Mouse (Mus musculus) duodenum, adult 2 months (tissue): ENCODE measurements around the gene Aurka. TPM values are rescaled to one million over a fixed set of nuclear protein-coding genes. Genes with fewer than 3 reads are reported as not detected.

Experiments
- polyA plus RNA-seq: library from polyadenylated mRNA; depleted of rRNA; stranded (reverse); fragments of >200 nt; gene quantifications from 2 replicates; pipeline ENCODE4 v1.2.3, GENCODE M21; 2012; ENCODE audit warnings: low replicate concordance; rRNA removed

The Aurka gene
- 6.4 and 6.7 TPM in 2 replicates for polyA plus RNA-seq

DNA sequence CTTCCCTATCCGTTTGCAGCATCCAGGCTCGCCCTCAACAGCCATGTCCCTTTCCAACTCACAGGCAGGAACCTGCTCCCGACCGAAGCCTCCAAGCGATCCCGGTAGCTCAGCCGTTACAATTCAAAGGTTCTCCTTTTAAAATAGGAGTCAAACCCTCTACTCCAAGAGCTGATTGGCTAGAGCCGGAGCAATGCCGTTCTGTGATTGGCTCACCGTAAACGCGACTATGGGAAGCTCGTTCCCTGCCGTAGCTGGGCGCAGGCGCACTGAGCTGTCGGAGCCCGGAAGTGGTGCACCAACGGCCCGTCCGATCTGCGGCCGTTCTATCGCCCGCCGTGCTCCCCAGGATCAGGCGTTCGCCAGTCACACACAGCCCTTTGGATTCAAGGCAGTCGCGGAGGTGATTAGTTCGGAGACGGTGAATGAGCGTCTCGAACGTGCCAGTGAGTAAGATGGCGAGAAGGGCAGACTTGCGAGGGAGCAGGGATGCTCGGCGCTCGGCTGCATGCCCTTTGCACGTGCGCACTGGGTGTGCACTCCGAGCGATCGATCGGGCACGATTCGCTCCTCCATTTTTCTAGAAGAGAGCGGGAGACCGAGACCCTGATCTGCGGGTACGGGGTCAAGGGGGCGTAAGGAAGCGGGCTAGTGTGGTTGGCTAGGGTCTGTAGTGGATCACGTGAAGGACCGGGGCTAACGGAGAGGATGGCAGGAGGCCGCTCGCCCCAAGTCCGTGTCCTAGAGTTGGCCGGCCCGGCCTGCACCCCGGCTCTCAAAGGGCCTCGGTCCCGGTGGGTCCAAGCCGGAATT, at the start of gene Aurka, which contains the start of gene Cstf1:
Gene Aurka, minus strand, starts transcription at position 125 of the 813 bp plus-strand sequence.
Gene Cstf1, plus strand, starts transcription at position 271 of the 813 bp plus-strand sequence.

GRCm38 (mm10) chr2:172393391-172394051, 23.2 kb upstream of the Aurka start, which contains the start of gene Cass4:
TSS of gene Cass4 (plus strand) at chr2:172393794.

GRCm38 (mm10) chr2:172345258-172345738, 25.0 kb downstream of the Aurka start, which contains the start of gene Fam210b:
TSS of gene Fam210b (plus strand) at chr2:172345565.

Other genes with a start within 250 kb of the Aurka start
- gene Mc3r, start 122.0 kb downstream of the Aurka start, polyA plus RNA-seq, result not detected in 2 replicates
- 20.4 and 27.0 TPM in 2 replicates for gene Fam210b, start 25.0 kb downstream of the Aurka start, polyA plus RNA-seq
- gene Cstf1, start 146 bp upstream of the Aurka start, polyA plus RNA-seq, result 16.2 and 16.7 TPM in 2 replicates
- gene Cass4, start 23.3 kb upstream of the Aurka start, polyA plus RNA-seq, result 0.16 and 0.59 TPM in 2 replicates
- gene Rtf2, start 70.0 kb upstream of the Aurka start, polyA plus RNA-seq, result 19.1 and 29.3 TPM in 2 replicates
- not detected in 2 replicates for gene Gcnt7, start 88.1 kb upstream of the Aurka start, polyA plus RNA-seq
- gene Fam209, start 102.0 kb upstream of the Aurka start, polyA plus RNA-seq, result not detected in 2 replicates
- gene Tfap2c, start 179.1 kb upstream of the Aurka start, polyA plus RNA-seq, result not detected in 2 replicates